Mouse (Mus musculus): ENCODE results near the gene Grm1.

Gene Grm1

GRCm38 (mm10) chr10:10831141-10831540 is 251.0 kb downstream of the Grm1 start:
- no peak for DNase-seq (ENCODE audit: low spot score)

DNA sequence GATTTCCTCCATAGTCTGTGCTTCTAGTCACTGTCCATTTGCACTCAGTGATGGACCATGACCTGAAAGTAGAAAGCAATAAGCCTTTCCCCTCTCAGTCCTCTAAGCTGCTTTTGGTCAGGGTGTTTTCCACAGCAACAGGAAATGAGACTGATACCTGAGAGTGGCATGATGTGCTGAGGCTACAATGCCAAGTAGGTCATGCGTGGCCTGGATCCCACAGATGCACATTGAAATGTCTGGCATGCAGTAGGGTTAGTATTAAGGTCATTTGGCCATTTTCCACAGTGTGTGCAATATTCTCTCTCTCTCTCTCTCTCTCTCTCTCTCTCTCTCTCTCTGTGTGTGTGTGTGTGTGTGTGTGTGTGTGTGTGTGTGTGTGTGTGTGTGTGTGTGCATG is 254.8 kb downstream of the Grm1 start:
- DNase-seq (ENCODE audit: low spot score), result no peak

- peak; percentile 52 for DNase-seq (ENCODE audit: low spot score)
These were observed 264.1 kb downstream of the Grm1 start for GRCm38 (mm10) chr10:10818061-10818460.

DNA sequence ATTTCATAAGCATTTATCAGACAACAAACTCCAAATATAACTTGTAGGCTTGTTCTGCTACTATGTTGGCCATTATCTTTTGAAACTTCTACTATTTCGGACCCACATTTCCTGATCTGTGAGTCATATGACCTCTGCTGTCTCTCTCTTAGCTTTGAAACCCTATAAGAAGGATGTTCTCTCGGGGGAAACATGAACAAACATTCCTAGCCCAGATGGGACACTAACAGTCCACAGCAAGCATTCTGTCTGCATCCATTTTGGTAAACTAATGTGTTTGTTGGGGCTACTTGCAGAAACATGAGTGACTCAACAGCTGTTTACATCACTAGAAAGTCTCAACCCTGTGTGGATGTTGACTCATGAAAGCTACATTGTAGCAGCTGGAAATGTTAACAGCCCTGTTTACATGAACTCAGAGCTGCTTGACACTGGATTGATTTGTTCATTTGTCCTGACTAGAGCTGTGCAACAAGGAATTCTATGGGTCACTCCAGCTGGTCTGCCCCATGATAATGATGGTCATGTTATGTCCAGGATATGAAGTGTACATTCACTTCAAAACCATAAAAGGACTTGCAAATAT is 267.4 kb downstream of the Grm1 start:
- DNase-seq (ENCODE audit: low spot score), result peak; percentile 19

DNA sequence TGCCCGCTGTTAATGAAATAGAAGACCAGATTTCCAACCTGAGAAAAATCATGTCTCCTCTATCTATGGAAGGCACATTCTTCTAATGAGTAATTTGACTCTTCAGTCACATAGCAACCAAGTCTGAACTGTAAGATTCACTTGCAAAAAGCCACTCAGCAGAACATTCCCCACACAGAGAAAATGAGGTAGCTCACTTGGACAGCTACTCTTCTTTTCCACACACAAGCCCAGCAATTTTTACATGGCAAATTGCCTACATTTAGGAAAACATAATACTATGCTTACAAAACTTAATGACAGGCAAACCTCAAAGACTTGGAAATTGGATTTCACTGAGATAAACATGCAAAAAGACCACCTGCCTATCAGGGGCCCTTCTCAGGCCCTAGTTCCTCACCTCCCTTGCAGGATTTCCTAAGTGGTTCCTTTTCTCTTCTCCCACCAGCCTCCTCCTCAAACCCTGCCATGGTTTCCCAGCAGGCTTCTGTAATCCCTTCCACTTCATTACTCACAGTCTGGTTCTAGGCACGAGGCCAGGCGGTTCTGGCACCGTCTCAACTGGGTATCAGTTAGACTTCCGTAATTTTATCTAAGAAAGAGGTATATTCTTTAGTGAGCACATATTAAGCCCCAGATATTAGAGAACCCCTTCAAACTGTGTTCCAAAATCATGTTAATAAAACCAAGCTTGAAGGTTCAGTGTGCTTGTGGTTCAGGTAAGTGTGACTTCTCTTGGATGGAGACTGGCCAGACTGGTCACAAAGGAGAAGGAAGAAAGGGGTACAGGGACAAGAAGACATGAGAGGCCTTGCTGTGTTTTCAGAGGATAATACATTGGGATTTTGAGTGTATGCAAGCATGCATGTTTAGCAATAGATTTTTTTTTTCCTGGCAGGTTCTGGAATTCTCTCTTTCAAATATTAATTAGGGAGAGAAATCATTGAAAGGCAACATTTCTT is 269.1 kb downstream of the Grm1 start:
- peak; percentile 67 for DNase-seq (ENCODE audit: low spot score)

- DNase-seq (ENCODE audit: low spot score), result no peak
These were observed 272.4 kb downstream of the Grm1 start for GRCm38 (mm10) chr10:10809777-10810176.

DNA sequence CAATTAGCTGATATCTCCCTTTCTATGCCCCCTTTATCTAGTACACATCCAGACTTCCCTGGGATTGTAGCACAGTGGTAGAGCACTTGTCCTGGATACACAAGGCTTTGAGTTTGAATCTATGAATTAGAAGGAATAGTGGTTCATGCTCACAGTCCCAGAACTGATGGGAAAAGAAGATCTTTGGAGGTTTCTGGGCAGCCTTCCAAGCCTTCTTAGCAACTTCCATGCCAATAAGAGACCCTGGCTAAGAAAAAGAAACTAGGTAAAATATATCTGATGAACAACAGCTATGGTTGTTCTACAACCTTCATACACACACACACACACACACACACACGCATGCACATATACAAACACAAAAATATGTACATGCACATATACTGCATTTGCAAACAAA is 286.8 kb downstream of the Grm1 start:
- no peak for DNase-seq (ENCODE audit: low spot score)

- no peak for DNase-seq (ENCODE audit: low spot score)
These were observed 291.7 kb downstream of the Grm1 start for GRCm38 (mm10) chr10:10790458-10790857.

DNA sequence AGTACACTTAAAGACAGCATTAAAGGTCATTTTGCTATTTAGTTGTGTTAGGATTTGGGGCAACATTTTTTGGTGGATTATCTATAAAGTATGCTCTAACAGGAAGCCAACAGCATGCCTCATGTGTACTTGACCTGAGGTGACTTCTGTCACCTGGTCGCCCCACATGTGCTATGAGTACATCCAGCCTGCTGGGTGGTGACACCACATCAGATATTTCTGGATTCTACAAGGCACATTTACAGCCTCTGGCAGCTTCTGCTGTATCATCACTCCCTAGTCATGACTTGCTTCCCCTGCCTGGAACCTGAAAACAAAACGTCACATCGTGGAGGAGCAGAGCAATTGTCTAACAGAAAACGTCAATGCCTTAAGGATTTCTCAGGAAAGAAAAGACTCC is 292.2 kb downstream of the Grm1 start:
- DNase-seq (ENCODE audit: low spot score), result no peak

GRCm38 (mm10) chr10:10787906-10788416 is 294.2 kb downstream of the Grm1 start:
- no peak for DNase-seq (ENCODE audit: low spot score)

DNA sequence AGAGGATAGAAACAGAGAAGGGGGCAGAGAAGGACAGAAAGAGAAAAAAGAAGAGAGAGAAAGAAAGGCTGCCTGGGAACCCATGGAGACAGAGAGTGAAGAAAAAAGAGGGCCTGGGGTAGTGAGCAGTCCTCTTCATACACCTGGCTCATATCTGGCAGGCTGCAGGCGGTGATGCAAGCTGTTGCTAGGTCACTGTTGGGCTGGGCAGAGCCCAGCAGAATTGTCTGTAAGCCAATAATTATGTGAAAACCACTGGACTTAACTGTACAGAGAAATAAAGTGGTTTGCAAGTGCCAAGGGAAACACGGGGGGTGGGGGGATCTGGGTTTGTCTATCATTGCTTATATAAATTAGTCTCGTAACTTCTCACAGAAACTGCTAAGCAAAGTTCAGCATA is 297.0 kb downstream of the Grm1 start:
- no peak for DNase-seq (ENCODE audit: low spot score)

DNA sequence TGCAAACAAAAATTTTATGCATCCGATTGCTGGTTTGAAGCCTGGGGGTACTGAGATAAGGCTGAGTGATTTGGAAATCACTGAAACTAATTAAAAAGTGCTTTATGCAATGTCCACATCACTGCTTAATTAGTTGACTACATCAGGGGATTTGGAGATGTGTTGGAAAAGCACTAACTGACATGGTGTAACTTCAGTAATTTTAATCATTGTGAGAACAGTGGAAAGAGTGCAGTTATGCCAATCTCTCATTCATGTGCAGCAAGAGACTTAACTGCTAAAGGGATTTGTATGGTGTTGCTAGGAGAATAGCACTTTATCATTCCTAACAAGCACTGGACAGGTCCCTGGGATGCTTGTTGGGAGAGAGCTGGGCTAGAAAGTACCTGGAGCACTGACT is 307.3 kb downstream of the Grm1 start:
- no peak for DNase-seq (ENCODE audit: low spot score)

DNA sequence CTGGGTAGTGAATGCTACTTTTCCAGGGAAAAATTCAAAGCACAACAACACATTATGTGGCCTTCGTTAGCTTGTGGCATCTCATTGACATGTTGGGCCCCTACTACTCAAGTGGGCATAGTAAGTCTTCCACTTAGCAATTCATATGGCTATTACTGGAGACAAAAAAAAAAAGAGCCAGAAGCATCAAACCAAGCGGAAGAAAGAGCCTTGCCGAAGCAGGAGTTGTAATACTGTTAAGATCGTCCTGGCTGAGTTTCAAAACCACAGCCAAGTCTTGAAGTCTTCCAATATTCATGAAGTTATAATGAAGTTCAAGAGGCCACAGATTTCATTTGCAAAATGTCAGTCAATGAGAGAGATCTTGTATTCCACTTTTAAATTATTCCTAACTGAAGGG is 319.1 kb downstream of the Grm1 start:
- no peak for DNase-seq (ENCODE audit: low spot score)

GRCm38 (mm10) chr10:10761274-10761673 is 320.9 kb downstream of the Grm1 start:
- DNase-seq (ENCODE audit: low spot score), result peak; percentile 35

DNA sequence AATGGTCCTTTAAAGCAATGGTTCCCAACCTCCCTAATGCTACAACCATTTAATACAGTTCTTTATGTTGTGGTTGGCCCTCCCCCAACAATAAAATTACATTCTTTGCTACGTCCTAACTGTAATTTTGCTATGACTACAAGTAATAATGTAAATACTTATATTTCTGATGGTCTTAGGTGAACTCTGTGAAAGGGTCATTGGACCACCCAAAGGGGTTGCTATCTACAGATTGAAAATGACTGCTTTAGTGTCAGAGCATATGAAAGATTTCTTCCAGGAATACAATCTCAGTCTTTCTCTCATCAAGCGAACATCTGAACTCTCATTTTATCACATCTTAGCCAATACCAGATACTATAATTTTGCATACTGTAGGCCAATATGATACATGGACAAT is 321.4 kb downstream of the Grm1 start:
- no peak for DNase-seq (ENCODE audit: low spot score)

- DNase-seq (ENCODE audit: low spot score), result no peak
These were observed 331.1 kb downstream of the Grm1 start for GRCm38 (mm10) chr10:10751033-10751432.

DNA sequence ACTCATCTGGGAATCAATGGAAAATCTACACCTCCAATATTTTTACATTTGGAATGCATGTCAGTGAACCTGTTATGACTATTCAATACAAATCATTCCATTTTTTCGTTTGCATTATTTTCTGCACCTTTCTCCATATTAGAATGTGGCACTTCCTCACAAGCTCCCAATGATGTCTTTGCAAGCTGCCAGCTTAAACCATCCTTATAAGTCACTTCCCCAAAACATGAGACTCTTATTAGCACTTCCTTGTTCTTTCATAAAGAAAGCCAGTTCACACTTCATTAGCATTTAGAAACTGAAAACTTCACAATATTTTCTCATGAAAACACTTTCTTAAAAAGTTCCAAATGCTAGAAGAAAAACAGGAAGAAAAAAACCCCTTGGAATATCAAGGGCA is 338.1 kb downstream of the Grm1 start:
- no peak for DNase-seq (ENCODE audit: low spot score)

GRCm38 (mm10) chr10:10742172-10742571 is 340.0 kb downstream of the Grm1 start:
- DNase-seq (ENCODE audit: low spot score), result no peak

DNA sequence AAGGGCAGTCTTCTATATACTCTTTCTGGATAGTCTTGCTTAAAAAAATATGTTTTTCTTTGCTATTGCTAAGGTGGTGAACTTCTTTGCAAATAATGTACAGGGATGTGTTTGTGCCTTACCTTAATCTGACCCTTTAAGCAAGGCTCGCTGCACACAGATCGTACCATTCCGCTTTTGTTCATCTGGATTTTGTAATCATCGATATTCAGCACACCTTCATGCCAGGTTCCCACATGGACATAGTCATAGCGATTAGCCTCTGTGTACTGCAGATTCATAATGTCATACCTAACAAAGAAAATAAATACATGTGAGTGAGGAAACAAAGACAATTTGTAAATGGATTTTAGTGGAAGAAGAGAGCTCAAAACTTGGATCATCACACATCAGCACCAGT is 340.8 kb downstream of the Grm1 start:
- DNase-seq (ENCODE audit: low spot score), result no peak

DNA sequence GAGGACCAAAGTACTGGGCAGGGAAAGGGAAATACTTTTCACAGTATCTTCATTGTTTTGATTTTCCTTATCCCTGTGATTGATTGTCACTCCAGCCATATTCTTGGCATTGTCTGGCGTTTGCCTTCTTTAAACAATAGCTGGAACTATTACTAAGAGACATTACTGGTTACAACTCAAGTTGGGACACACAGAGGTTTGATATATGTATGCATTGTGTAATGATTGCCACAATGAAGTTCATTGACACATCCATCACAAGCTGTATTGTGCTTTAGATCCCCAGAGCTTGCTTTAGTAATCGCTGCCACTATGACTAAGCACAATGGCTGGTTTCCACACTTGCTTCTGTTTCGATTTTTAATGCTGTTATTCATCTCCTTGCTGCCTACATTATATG is 341.4 kb downstream of the Grm1 start:
- DNase-seq (ENCODE audit: low spot score), result peak; percentile 12

GRCm38 (mm10) chr10:10737041-10737681 is 345.0 kb downstream of the Grm1 start:
- peak; percentile 58 for DNase-seq (ENCODE audit: low spot score)

GRCm38 (mm10) chr10:10734561-10734960 is 347.6 kb downstream of the Grm1 start:
- no peak for DNase-seq (ENCODE audit: low spot score)

- DNase-seq (ENCODE audit: low spot score), result no peak
These were observed 349.1 kb downstream of the Grm1 start for GRCm38 (mm10) chr10:10733092-10733491.
